Mouse (Mus musculus) stomach, postnatal 0 days (tissue): ENCODE results near the gene Cldn5.

Source experiments
- CTCF ChIP-seq: IDR thresholded peaks from 2 replicates; pipeline ENCODE4 v1.5.1; 2016; ENCODE audit warnings: antibody characterized with exemption, low read depth, mild to moderate bottlenecking, moderate library complexity
- EP300 ChIP-seq: optimal IDR thresholded peaks from 2 replicates; pipeline ENCODE3; 2016; ENCODE audit warnings: antibody characterized with exemption

GRCm38 (mm10) chr16:18762960-18763359, 13.7 kb upstream of the Cldn5 start:
- no peak for TF ChIP-seq CTCF
- no peak for TF ChIP-seq EP300
